Mouse (Mus musculus): ENCODE data around the gene Foxk1. TPM values are rescaled to one million over a fixed set of nuclear protein-coding genes. Genes with fewer than 3 reads are reported as not detected.

The Foxk1 gene
- 7.9 TPM for polyA plus RNA-seq (2014; fragmentation: Illumina TruSeq; extraction: RNeasy Lipid Tissue Mini Kit (QIAGEN cat#74804); ENCODE audit: low read depth, low replicate concordance)

DNA sequence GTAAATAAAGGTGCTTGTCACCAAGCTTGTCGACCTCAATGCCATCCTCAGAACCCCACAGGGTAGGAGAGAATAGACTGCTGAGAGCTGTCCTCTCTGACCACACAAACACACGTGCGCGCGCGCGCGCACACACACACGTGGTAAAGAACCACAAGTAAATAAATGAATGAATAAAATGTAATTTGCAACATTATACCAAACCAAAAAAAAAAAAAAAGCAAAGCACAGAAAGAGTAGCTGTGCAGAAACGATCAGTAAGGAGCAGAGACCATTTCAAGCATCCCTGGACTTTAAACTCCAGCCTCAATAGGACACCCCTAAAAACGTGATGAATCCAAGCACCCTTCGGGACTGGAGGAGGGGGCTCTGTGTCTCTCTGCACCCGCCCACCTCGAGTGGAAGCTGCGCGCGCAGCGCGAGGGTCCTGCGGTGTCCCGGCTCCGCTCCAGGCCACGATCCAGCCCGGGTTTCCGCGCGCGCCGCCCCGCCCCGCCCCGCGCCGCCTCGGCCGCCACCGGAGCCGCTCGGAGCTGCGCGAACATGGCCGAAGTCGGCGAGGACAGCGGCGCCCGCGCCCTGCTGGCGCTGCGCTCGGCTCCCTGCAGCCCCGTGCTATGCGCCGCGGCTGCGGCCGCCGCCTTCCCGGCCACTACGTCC, at the start of gene Foxk1:
TSS of gene Foxk1 (plus strand) at position 517 of the 660 bp plus-strand sequence.

DNA sequence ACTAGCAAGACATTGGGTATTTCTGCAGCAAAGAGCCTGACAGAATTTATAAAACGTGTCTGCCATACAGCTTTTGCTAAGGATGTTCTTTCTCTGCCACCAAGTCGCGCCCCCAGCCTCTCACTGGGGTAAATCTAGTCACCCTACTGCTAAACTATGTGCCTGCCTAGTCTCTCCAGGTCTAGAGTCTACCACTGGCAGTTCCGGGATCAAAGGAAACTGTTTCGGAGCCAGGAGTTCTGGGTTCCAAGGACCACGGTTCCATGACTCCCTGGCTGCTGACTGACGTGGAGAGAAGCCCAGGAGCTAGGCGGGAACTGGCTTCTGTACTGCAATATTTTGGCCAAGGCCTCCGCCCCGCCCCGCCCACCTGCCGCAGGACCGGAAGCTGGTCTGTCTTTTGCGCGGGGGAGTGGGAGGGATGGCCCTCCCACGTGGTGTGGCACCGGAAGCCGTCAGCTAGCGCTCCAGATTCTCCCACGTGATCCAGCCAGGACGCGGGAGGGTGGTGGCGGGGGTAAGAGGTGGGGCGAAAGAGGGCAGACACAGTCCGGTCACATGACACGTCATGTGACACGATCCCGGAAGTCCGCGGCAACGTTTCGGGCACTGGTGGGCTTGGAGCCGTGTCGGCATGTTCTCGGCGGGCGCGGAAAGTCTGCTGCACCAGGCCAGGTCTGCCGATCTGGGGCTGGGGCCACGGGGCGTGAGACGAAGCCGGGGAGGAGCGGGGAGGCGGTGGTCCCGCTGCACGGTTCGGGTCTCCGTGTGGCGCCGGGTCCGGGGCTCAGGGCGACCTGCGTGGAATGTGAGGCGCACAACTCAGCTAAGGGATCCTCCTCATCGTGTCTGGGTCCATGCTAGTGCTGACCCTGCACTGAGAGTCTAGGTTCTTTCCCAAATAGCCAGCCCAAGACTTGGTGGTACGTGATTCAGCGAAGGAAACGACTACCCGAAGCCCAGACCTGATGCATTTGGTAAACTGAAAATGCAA, 62.5 kb downstream of the Foxk1 start, which contains the start of gene Ap5z1:
TSS of gene Ap5z1 (plus strand) at position 484 of the 994 bp plus-strand sequence.

Other genes starting within 250 kb of the Foxk1 start
- gene Ap5z1, start 62.4 kb downstream of the Foxk1 start, polyA plus RNA-seq (2014; fragmentation: Illumina TruSeq; extraction: RNeasy Lipid Tissue Mini Kit (QIAGEN cat#74804); ENCODE audit: low read depth, low replicate concordance): 8.7 TPM
- gene Papolb, start 128.6 kb downstream of the Foxk1 start, polyA plus RNA-seq (2014; fragmentation: Illumina TruSeq; extraction: RNeasy Lipid Tissue Mini Kit (QIAGEN cat#74804); ENCODE audit: low read depth, low replicate concordance): not detected
- 2.5 TPM for gene Radil, start 149.6 kb downstream of the Foxk1 start, polyA plus RNA-seq (2014; fragmentation: Illumina TruSeq; extraction: RNeasy Lipid Tissue Mini Kit (QIAGEN cat#74804); ENCODE audit: low read depth, low replicate concordance)
- not detected for gene Mmd2, start 207.3 kb downstream of the Foxk1 start, polyA plus RNA-seq (2014; fragmentation: Illumina TruSeq; extraction: RNeasy Lipid Tissue Mini Kit (QIAGEN cat#74804); ENCODE audit: low read depth, low replicate concordance)
- 24.7 TPM for gene Wipi2, start 226.2 kb downstream of the Foxk1 start, polyA plus RNA-seq (2014; fragmentation: Illumina TruSeq; extraction: RNeasy Lipid Tissue Mini Kit (QIAGEN cat#74804); ENCODE audit: low read depth, low replicate concordance)

Measured in heart, adult 10 weeks (tissue).